Mouse (Mus musculus) naive thymus-derived CD4-positive, alpha-beta T cell, adult 5 months (primary cell): ENCODE measurements around the gene Ccl25. TPM values are rescaled to one million over a fixed set of nuclear protein-coding genes. Genes with fewer than 3 reads are reported as not detected.

Experiments used
- polyA plus RNA-seq: library from polyadenylated mRNA; unstranded; fragments of 100-300 nt; shearing (Covaris generic); gene quantifications from one replicate; pipeline ENCODE4 v1.2.1, GENCODE M21; 2017

Ccl25 gene
- polyA plus RNA-seq, result 9.9 TPM

GRCm38 (mm10) chr8:4324983-4325750 lies at the start of gene Ccl25, which contains the start of gene Elavl1:
TSS of gene Ccl25 (plus strand) at chr8:4325210.
TSS of gene Elavl1 (minus strand) at chr8:4325413.

GRCm38 (mm10) chr8:4275275-4276110 lies 49.5 kb upstream of the Ccl25 start, which contains the start of gene Timm44:
TSS of gene Timm44 (minus strand) at chr8:4275913.

Other genes with a start within 250 kb of the Ccl25 start
- not detected for gene Cd209f, start 219.4 kb upstream of the Ccl25 start, polyA plus RNA-seq
- gene Cd209g, start 191.1 kb upstream of the Ccl25 start, polyA plus RNA-seq, result not detected
- 16.8 TPM for gene Evi5l, start 158.6 kb upstream of the Ccl25 start, polyA plus RNA-seq
- not detected for gene Prr36, start 107.8 kb upstream of the Ccl25 start, polyA plus RNA-seq
- 0.12 TPM for gene Lrrc8e, start 98.4 kb upstream of the Ccl25 start, polyA plus RNA-seq
- 120 TPM for gene Map2k7, start 86.5 kb upstream of the Ccl25 start, polyA plus RNA-seq
- gene Gm49320, start 86.3 kb upstream of the Ccl25 start, polyA plus RNA-seq, result 0.71 TPM
- 7.6 TPM for gene Tgfbr3l, start 77.0 kb upstream of the Ccl25 start, polyA plus RNA-seq
- 28.9 TPM for gene Snapc2, start 72.1 kb upstream of the Ccl25 start, polyA plus RNA-seq
- gene Ctxn1, start 65.9 kb upstream of the Ccl25 start, polyA plus RNA-seq, result 0.39 TPM
- gene Timm44, start 49.3 kb upstream of the Ccl25 start, polyA plus RNA-seq, result 57.3 TPM
- gene Elavl1, start 203 bp downstream of the Ccl25 start, polyA plus RNA-seq, result 253 TPM
- gene Cers4, start 167.8 kb downstream of the Ccl25 start, polyA plus RNA-seq, result 27.8 TPM